Mouse (Mus musculus) heart, adult 2 months (tissue): ENCODE data around the gene Mrps27.

Experiments
- CTCF ChIP-seq: fragments of 200-600 bp; IDR thresholded peaks from 2 replicates; pipeline ENCODE4 v1.8.1; 2022; ENCODE audit warnings: antibody characterized with exemption, mild to moderate bottlenecking, moderate library complexity
- EP300 ChIP-seq: fragments of 200-500 bp; IDR thresholded peaks from 2 replicates; pipeline ENCODE4 v1.6.1; 2011; ENCODE audit warnings: low read depth, low read length, control low read depth; ENCODE audit not compliant: insufficient read depth
- POLR2A ChIP-seq: fragments of 200-500 bp; IDR thresholded peaks from 2 replicates; pipeline ENCODE4 v1.6.1; 2011; ENCODE audit warnings: mild to moderate bottlenecking, low read depth, low read length, control low read depth; ENCODE audit not compliant: insufficient read depth

GRCm38 (mm10) chr13:99353490-99353851 lies 8.9 kb downstream of the Mrps27 start:
- TF ChIP-seq EP300 (no peak), POLR2A (no peak; the same call in 1 of the 2 replicates), CTCF (no peak)
